Mouse (Mus musculus) intestine, embryonic 15.5 days (tissue): ENCODE measurements around the gene Scel. TPM values are rescaled to one million over a fixed set of nuclear protein-coding genes. Genes with fewer than 3 reads are reported as not detected.

Experiments used
- polyA plus RNA-seq: library from polyadenylated mRNA; unstranded; fragments of >200 nt; fragmentation: Nextera tagmentation; extraction: Ambion mirVana; gene quantifications from 2 replicates; pipeline ENCODE4 v1.2.1, GENCODE M21; 2015

Scel gene
- polyA plus RNA-seq, 1 experiment from 2014 or later = 0.75 TPM

Other genes starting within 250 kb of the Scel start
- 16.9 and 18.9 TPM in 2 replicates for gene Mycbp2, start 166.5 kb upstream of the Scel start, polyA plus RNA-seq
- gene Slain1, start 136.9 kb downstream of the Scel start, polyA plus RNA-seq = 2.5 and 3.3 TPM in 2 replicates